In the genomic region with DNA sequence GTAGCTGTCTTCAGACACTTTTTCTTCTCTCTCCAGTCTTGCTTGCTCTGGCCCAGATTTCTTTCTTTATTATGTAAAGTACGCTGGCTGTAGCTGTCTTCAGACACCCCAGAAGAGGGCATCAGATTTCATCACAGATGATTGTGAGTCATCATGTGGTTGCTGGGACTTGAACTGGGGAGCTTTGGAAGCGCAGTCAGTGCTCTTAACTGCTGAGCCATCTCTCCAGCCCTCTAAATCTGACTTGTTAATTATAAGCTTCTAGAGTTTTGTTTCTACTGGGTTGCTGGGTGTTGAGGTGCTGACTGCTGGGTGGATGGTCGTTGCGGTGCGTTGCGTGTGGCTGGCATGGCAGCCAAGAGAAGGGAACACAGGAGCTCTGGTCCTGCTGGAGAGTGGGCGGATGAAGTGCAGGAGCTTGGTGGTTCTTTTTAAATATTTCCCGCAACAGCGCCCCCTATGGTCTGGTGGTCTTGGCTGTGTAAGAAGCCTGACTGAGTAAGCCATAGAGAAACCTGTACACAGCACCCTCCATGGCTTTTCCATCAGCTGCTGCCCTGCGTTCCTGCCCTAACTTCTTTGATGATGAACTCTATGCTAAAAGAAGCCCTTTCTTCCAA, we compare ENCODE assay signal across 7 mouse cellular contexts. TPM values are rescaled to one million over a fixed set of nuclear protein-coding genes. Genes with fewer than 3 reads are reported as not detected.
DNase-seq lines count a peak whose midpoint lies in the region; ATAC-seq and TF ChIP-seq lines count a peak whose summit lies in the region.

No protein-coding gene starts in this region.

- ATAC-seq in megakaryocyte progenitor cell, adult 5-6 weeks (replicated peaks; ENCODE audit: poor library complexity): peak; percentile 52; the same call in 1 of the 2 replicates

- intact Hi-C loops in left cerebral cortex, adult 2 months (cut with DNase I): loop anchor here (10.0 kb wide), 1 partner anchor 281 kb away; no protein-coding TSS in a partner anchor
- intact Hi-C loops in left cerebral cortex, postnatal 36 days (cut with DNase I): no loop called here

- DNase-seq in left cerebral cortex, adult 2 months (ENCODE audit: extremely low spot score in 1 of 2, low spot score in 2 of 2): no peak
- no peak for DNase-seq in left cerebral cortex, postnatal 36 days (ENCODE audit: low spot score in 2 of 2)
- DNase-seq in MEL-GATA-1-ER (ENCODE audit: extremely low read depth, low read depth): peak; percentile 30
- peak; percentile 22 for DNase-seq in embryo, embryonic 10 days (ENCODE audit: low spot score)
- no peak for DNase-seq in urinary bladder, postnatal 36 days (ENCODE audit: low spot score in 2 of 2)
- DNase-seq in cerebellum, adult 9-10 months: no peak

- no peak overlapping the region for H3K27ac ChIP-seq in left cerebral cortex, adult 2 months

- no peak overlapping the region for H3K4me3 ChIP-seq in left cerebral cortex, adult 2 months

- peak; percentile 38 for TF ChIP-seq CTCF in left cerebral cortex, adult 2 months (IDR thresholded peaks at IDR 0.05)

RNA-seq across cellular contexts. Expression of gene 0610009B22Rik, which starts 14.8 kb away (rescaled TPM):
- total RNA-seq in left cerebral cortex, adult 2 months (2021): 10 to 100 TPM; 32.4 to 35.2 TPM
- 10 to 100 TPM; 32.2 to 33.8 TPM for total RNA-seq in left cerebral cortex, postnatal 36 days (2021)
- 32.9 and 36.5 TPM in 2 replicates for total RNA-seq in megakaryocyte progenitor cell, adult 5-6 weeks (2015)
- total RNA-seq in megakaryocyte progenitor cell, adult 5-6 weeks (2017): 13.5 and 18.5 TPM in 2 replicates

RNA-seq across cellular contexts. Expression of gene D930048N14Rik, which starts 52.7 kb away (rescaled TPM):
- total RNA-seq in left cerebral cortex, adult 2 months (2021): 1 to 10 TPM; 1.8 to 1.9 TPM
- 1 to 10 TPM in 1 of 2 experiments, under 1 TPM in 1; 0.81 to 1.6 TPM for total RNA-seq in left cerebral cortex, postnatal 36 days (2021)
- 0.15 TPM in 1 of 2 replicates, not detected in the other for total RNA-seq in megakaryocyte progenitor cell, adult 5-6 weeks (2015)
- 0.21 TPM in 1 of 2 replicates, not detected in the other for total RNA-seq in megakaryocyte progenitor cell, adult 5-6 weeks (2017)

RNA-seq across cellular contexts. Expression of gene N4bp3, which starts 52.8 kb away (rescaled TPM):
- total RNA-seq in left cerebral cortex, adult 2 months (2021): 10 to 100 TPM; 10.4 to 14.3 TPM
- total RNA-seq in left cerebral cortex, postnatal 36 days (2021): 10 to 100 TPM; 11.8 to 15.0 TPM
- 0.10 and 0.44 TPM in 2 replicates for total RNA-seq in megakaryocyte progenitor cell, adult 5-6 weeks (2015)
- 0.46 and 0.78 TPM in 2 replicates for total RNA-seq in megakaryocyte progenitor cell, adult 5-6 weeks (2017)

RNA-seq across cellular contexts. Expression of gene Sec24a, which starts 59.9 kb away (rescaled TPM):
- 10 to 100 TPM; 21.0 to 21.2 TPM for total RNA-seq in left cerebral cortex, adult 2 months (2021)
- 10 to 100 TPM; 16.7 to 19.4 TPM for total RNA-seq in left cerebral cortex, postnatal 36 days (2021)
- total RNA-seq in megakaryocyte progenitor cell, adult 5-6 weeks (2015): 24.6 and 29.6 TPM in 2 replicates
- total RNA-seq in megakaryocyte progenitor cell, adult 5-6 weeks (2017): 4.9 and 7.5 TPM in 2 replicates

RNA-seq across cellular contexts. Expression of gene Sar1b, which starts 60.0 kb away (rescaled TPM):
- 10 to 100 TPM; 61.0 to 65.0 TPM for total RNA-seq in left cerebral cortex, adult 2 months (2021)
- total RNA-seq in left cerebral cortex, postnatal 36 days (2021): 10 to 100 TPM; 63.1 to 65.0 TPM
- total RNA-seq in megakaryocyte progenitor cell, adult 5-6 weeks (2015): 123 and 132 TPM in 2 replicates
- total RNA-seq in megakaryocyte progenitor cell, adult 5-6 weeks (2017): 62.7 and 74.4 TPM in 2 replicates

Comparison
In these comparisons a context has a peak if more than half of its experiments do, and no peak if none do; other contexts are left out.
1. DNase-seq: peak in MEL-GATA-1-ER (single experiment) and embryo, embryonic 10 days (single experiment); none in left cerebral cortex, adult 2 months (0 of 2), left cerebral cortex, postnatal 36 days (0 of 2), urinary bladder, postnatal 36 days (0 of 2) and cerebellum, adult 9-10 months (single experiment).
2. RNA of gene N4bp3, which starts 52.8 kb away (total RNA-seq): 11.8 to 15.0 TPM in left cerebral cortex, postnatal 36 days and 10.4 to 14.3 TPM in left cerebral cortex, adult 2 months; 0.10 to 0.78 TPM in megakaryocyte progenitor cell, adult 5-6 weeks; every median in the first group is over 4 times any median in the second.